Mouse (Mus musculus): ENCODE data around the gene Pacsin2. TPM values are rescaled to one million over a fixed set of nuclear protein-coding genes. Genes with fewer than 3 reads are reported as not detected.

Pacsin2 gene
- 34.2 TPM for polyA plus RNA-seq (2015; fragmentation: Illumina TruSeq; extraction: RNeasy Lipid Tissue Mini Kit (QIAGEN cat#74804); ENCODE audit: insufficient read depth, low replicate concordance)

GRCm38 (mm10) chr15:83464083-83464904 is at the start of gene Pacsin2:
TSS of gene Pacsin2 (minus strand) at chr15:83464606.

GRCm38 (mm10) chr15:83510805-83511405 is 46.5 kb upstream of the Pacsin2 start, which contains the start of gene Ttll1:
TSS of gene Ttll1 (minus strand) at chr15:83510893.

GRCm38 (mm10) chr15:83349954-83350711 is 114.3 kb downstream of the Pacsin2 start, which contains the start of gene Arfgap3:
TSS of gene Arfgap3 (minus strand) at chr15:83350247.

Other genes starting within 250 kb of the Pacsin2 start
- 13.7 TPM for gene A4galt, start 212.8 kb downstream of the Pacsin2 start, polyA plus RNA-seq (2015; fragmentation: Illumina TruSeq; extraction: RNeasy Lipid Tissue Mini Kit (QIAGEN cat#74804); ENCODE audit: insufficient read depth, low replicate concordance)
- 23.7 TPM for gene Arfgap3, start 114.4 kb downstream of the Pacsin2 start, polyA plus RNA-seq (2015; fragmentation: Illumina TruSeq; extraction: RNeasy Lipid Tissue Mini Kit (QIAGEN cat#74804); ENCODE audit: insufficient read depth, low replicate concordance)
- 6.0 TPM for gene Ttll1, start 46.3 kb upstream of the Pacsin2 start, polyA plus RNA-seq (2015; fragmentation: Illumina TruSeq; extraction: RNeasy Lipid Tissue Mini Kit (QIAGEN cat#74804); ENCODE audit: insufficient read depth, low replicate concordance)
- gene Bik, start 62.3 kb upstream of the Pacsin2 start, polyA plus RNA-seq (2015; fragmentation: Illumina TruSeq; extraction: RNeasy Lipid Tissue Mini Kit (QIAGEN cat#74804); ENCODE audit: insufficient read depth, low replicate concordance), result 1.3 TPM
- 22.4 TPM for gene Tspo, start 99.0 kb upstream of the Pacsin2 start, polyA plus RNA-seq (2015; fragmentation: Illumina TruSeq; extraction: RNeasy Lipid Tissue Mini Kit (QIAGEN cat#74804); ENCODE audit: insufficient read depth, low replicate concordance)
- 10.6 TPM for gene Mcat, start 99.2 kb upstream of the Pacsin2 start, polyA plus RNA-seq (2015; fragmentation: Illumina TruSeq; extraction: RNeasy Lipid Tissue Mini Kit (QIAGEN cat#74804); ENCODE audit: insufficient read depth, low replicate concordance)
- gene Ttll12, start 130.6 kb upstream of the Pacsin2 start, polyA plus RNA-seq (2015; fragmentation: Illumina TruSeq; extraction: RNeasy Lipid Tissue Mini Kit (QIAGEN cat#74804); ENCODE audit: insufficient read depth, low replicate concordance), result 5.9 TPM